8 mouse cellular contexts compared by ENCODE assay signal in genomic region chr10:80146568-80147011, GRCm38 (mm10). TPM values are rescaled to one million over a fixed set of nuclear protein-coding genes. Genes with fewer than 3 reads are reported as not detected.
DNase-seq lines count a peak whose midpoint lies in the region; ATAC-seq lines count a peak whose summit lies in the region.

No protein-coding gene starts in this region.

- peaks cover 50% of the 10 kb centered on the region for H3K4me1 ChIP-seq in midbrain, embryonic 12.5 days
- peaks cover 17% of the 10 kb centered on the region for H3K4me1 ChIP-seq in midbrain, embryonic 11.5 days (ENCODE audit: control insufficient read depth, insufficient read depth, low read length)
- peaks cover 56% of the 10 kb centered on the region for H3K4me1 ChIP-seq in neural tube, embryonic 13.5 days (replicated peaks)

- no peak overlapping the region for H3K4me2 ChIP-seq in midbrain, embryonic 12.5 days (replicated peaks)
- no peak overlapping the region for H3K4me2 ChIP-seq in midbrain, embryonic 11.5 days
- no peak overlapping the region for H3K4me2 ChIP-seq in neural tube, embryonic 13.5 days

- DNase-seq in CD4-positive, CD25-positive, alpha-beta regulatory T cell, adult 2 months (ENCODE audit: low read depth, low spot score): peak; percentile 16
- no peak for DNase-seq in midbrain, embryonic 11.5 days (ENCODE audit: low spot score, missing footprints)
- DNase-seq in kidney, adult 11 months: peak; percentile 74
- DNase-seq in layer of hippocampus, postnatal 36 days: no peak
- no peak for DNase-seq in ovary, postnatal 14 days (ENCODE audit: low spot score)

- peak overlapping the region; percentile 98; the same call in 1 of the 2 replicates for H3K27ac ChIP-seq in midbrain, embryonic 12.5 days (replicated peaks)
- H3K27ac ChIP-seq in midbrain, embryonic 11.5 days (ENCODE audit: low read depth, low read length): no peak overlapping the region
- peak overlapping the region; percentile 100 for H3K27ac ChIP-seq in neural tube, embryonic 13.5 days (replicated peaks)

- peaks cover 36% of the 10 kb centered on the region for H3K36me3 ChIP-seq in midbrain, embryonic 12.5 days
- peaks cover 5% of the 10 kb centered on the region; the same call in 1 of the 2 replicates for H3K36me3 ChIP-seq in midbrain, embryonic 11.5 days (ENCODE audit: control insufficient read depth, insufficient read depth, low read length)
- peaks cover 40% of the 10 kb centered on the region for H3K36me3 ChIP-seq in neural tube, embryonic 13.5 days

- 0 out of 2 replicates have a peak overlapping the region, but pooled peaks have one; percentile 100 for H3K4me3 ChIP-seq in midbrain, embryonic 12.5 days
- no peak overlapping the region for H3K4me3 ChIP-seq in midbrain, embryonic 11.5 days (ENCODE audit: low read depth, low read length)
- 0 out of 2 replicates have a peak overlapping the region, but pooled peaks have one; percentile 98 for H3K4me3 ChIP-seq in neural tube, embryonic 13.5 days

- ATAC-seq in CD4-positive, CD25-positive, alpha-beta regulatory T cell, adult 4 months: no peak
- ATAC-seq in midbrain, embryonic 12.5 days (ENCODE audit: low FRiP score, low read depth): no peak
- no peak for ATAC-seq in midbrain, embryonic 11.5 days (ENCODE audit: low FRiP score)
- no peak for ATAC-seq in neural tube, embryonic 13.5 days (ENCODE audit: low read depth)

- 0 out of 2 replicates have a peak overlapping the region, but pooled peaks have one; percentile 12 for H3K9ac ChIP-seq in midbrain, embryonic 12.5 days (replicated peaks)
- no peak overlapping the region for H3K9ac ChIP-seq in midbrain, embryonic 11.5 days (ENCODE audit: low read length)
- peak overlapping the region; percentile 100; the same call in 1 of the 2 replicates for H3K9ac ChIP-seq in neural tube, embryonic 13.5 days

- no peaks in the 10 kb centered on the region for H3K9me3 ChIP-seq in midbrain, embryonic 12.5 days
- H3K9me3 ChIP-seq in midbrain, embryonic 11.5 days (ENCODE audit: control insufficient read depth, low read length): no peaks in the 10 kb centered on the region
- no peaks in the 10 kb centered on the region for H3K9me3 ChIP-seq in neural tube, embryonic 13.5 days

- no peaks in the 10 kb centered on the region for H3K27me3 ChIP-seq in midbrain, embryonic 12.5 days
- H3K27me3 ChIP-seq in midbrain, embryonic 11.5 days (ENCODE audit: control insufficient read depth, insufficient read depth, low read length): no peaks in the 10 kb centered on the region
- no peaks in the 10 kb centered on the region for H3K27me3 ChIP-seq in neural tube, embryonic 13.5 days

- 75% methylated on average over 4 of the region's 4 CpGs for WGBS in midbrain, embryonic 12.5 days
- 79% methylated on average over 4 of the region's 4 CpGs for WGBS in midbrain, embryonic 11.5 days
- 72% methylated on average over 4 of the region's 4 CpGs for WGBS in neural tube, embryonic 13.5 days

RNA-seq across cellular contexts. Expression of gene Midn, which starts 1.5 kb away (rescaled TPM):
- polyA plus RNA-seq in CD4-positive, CD25-positive, alpha-beta regulatory T cell, adult 4 months (2017; shearing (Covaris generic)): 1 to 10 TPM; 4.6 to 8.2 TPM
- 41.7 and 46.4 TPM in 2 replicates for polyA plus RNA-seq in midbrain, embryonic 12.5 days (2016; fragmentation: Nextera tagmentation; extraction: Ambion mirVana)
- polyA plus RNA-seq in midbrain, embryonic 11.5 days (2014; fragmentation: Nextera tagmentation; extraction: Ambion mirVana): 66.0 and 71.3 TPM in 2 replicates
- polyA plus RNA-seq in neural tube, embryonic 13.5 days (2015; fragmentation: Nextera tagmentation; extraction: Ambion mirVana): 31.0 and 35.8 TPM in 2 replicates
- total RNA-seq in layer of hippocampus, postnatal 36 days (2021): 10 to 100 TPM; 58.9 to 62.6 TPM

RNA-seq across cellular contexts. Expression of gene Cbarp, which starts 6.0 kb away (rescaled TPM):
- 1 to 10 TPM; 1.3 to 1.4 TPM for polyA plus RNA-seq in CD4-positive, CD25-positive, alpha-beta regulatory T cell, adult 4 months (2017; shearing (Covaris generic))
- 19.3 and 20.0 TPM in 2 replicates for polyA plus RNA-seq in midbrain, embryonic 12.5 days (2016; fragmentation: Nextera tagmentation; extraction: Ambion mirVana)
- 11.1 and 11.8 TPM in 2 replicates for polyA plus RNA-seq in midbrain, embryonic 11.5 days (2014; fragmentation: Nextera tagmentation; extraction: Ambion mirVana)
- 53.9 and 55.1 TPM in 2 replicates for polyA plus RNA-seq in neural tube, embryonic 13.5 days (2015; fragmentation: Nextera tagmentation; extraction: Ambion mirVana)
- 100 to 1,000 TPM; 336 to 379 TPM for total RNA-seq in layer of hippocampus, postnatal 36 days (2021)

RNA-seq across cellular contexts. Expression of gene Atp5d, which starts 8.2 kb away (rescaled TPM):
- 100 to 1,000 TPM; 303 to 370 TPM for polyA plus RNA-seq in CD4-positive, CD25-positive, alpha-beta regulatory T cell, adult 4 months (2017; shearing (Covaris generic))
- 379 and 384 TPM in 2 replicates for polyA plus RNA-seq in midbrain, embryonic 12.5 days (2016; fragmentation: Nextera tagmentation; extraction: Ambion mirVana)
- 329 and 355 TPM in 2 replicates for polyA plus RNA-seq in midbrain, embryonic 11.5 days (2014; fragmentation: Nextera tagmentation; extraction: Ambion mirVana)
- 467 and 481 TPM in 2 replicates for polyA plus RNA-seq in neural tube, embryonic 13.5 days (2015; fragmentation: Nextera tagmentation; extraction: Ambion mirVana)
- 100 to 1,000 TPM; 324 to 369 TPM for total RNA-seq in layer of hippocampus, postnatal 36 days (2021)

RNA-seq across cellular contexts. Expression of gene Cirbp, which starts 19.2 kb away (rescaled TPM):
- 100 to 1,000 TPM; 124 to 272 TPM for polyA plus RNA-seq in CD4-positive, CD25-positive, alpha-beta regulatory T cell, adult 4 months (2017; shearing (Covaris generic))
- 227 and 233 TPM in 2 replicates for polyA plus RNA-seq in midbrain, embryonic 12.5 days (2016; fragmentation: Nextera tagmentation; extraction: Ambion mirVana)
- 81.5 and 87.1 TPM in 2 replicates for polyA plus RNA-seq in midbrain, embryonic 11.5 days (2014; fragmentation: Nextera tagmentation; extraction: Ambion mirVana)
- 325 and 351 TPM in 2 replicates for polyA plus RNA-seq in neural tube, embryonic 13.5 days (2015; fragmentation: Nextera tagmentation; extraction: Ambion mirVana)
- 10 to 100 TPM; 58.5 to 63.4 TPM for total RNA-seq in layer of hippocampus, postnatal 36 days (2021)

RNA-seq across cellular contexts. Expression of gene 1600002K03Rik, which starts 26.2 kb away (rescaled TPM):
- 10 to 100 TPM; 21.6 to 23.5 TPM for polyA plus RNA-seq in CD4-positive, CD25-positive, alpha-beta regulatory T cell, adult 4 months (2017; shearing (Covaris generic))
- polyA plus RNA-seq in midbrain, embryonic 12.5 days (2016; fragmentation: Nextera tagmentation; extraction: Ambion mirVana): 12.9 and 13.6 TPM in 2 replicates
- 8.0 and 8.7 TPM in 2 replicates for polyA plus RNA-seq in midbrain, embryonic 11.5 days (2014; fragmentation: Nextera tagmentation; extraction: Ambion mirVana)
- 11.4 and 16.3 TPM in 2 replicates for polyA plus RNA-seq in neural tube, embryonic 13.5 days (2015; fragmentation: Nextera tagmentation; extraction: Ambion mirVana)
- total RNA-seq in layer of hippocampus, postnatal 36 days (2021): 1 to 10 TPM; 6.4 to 6.9 TPM

Comparison
In these comparisons a context has a peak if more than half of its experiments do, and no peak if none do; other contexts are left out.
1. DNase-seq: peak in CD4-positive, CD25-positive, alpha-beta regulatory T cell, adult 2 months (single experiment) and kidney, adult 11 months (single experiment); none in midbrain, embryonic 11.5 days (single experiment), layer of hippocampus, postnatal 36 days (0 of 2) and ovary, postnatal 14 days (single experiment).